Mouse (Mus musculus) urinary bladder, postnatal 14 days (tissue): ENCODE measurements around the gene Slc17a3.

Experiments
- DNase-seq: peaks from one replicate; pipeline ENCODE4 v3.0.0; 2021; ENCODE audit warnings: low spot score

Gene Slc17a3

DNA sequence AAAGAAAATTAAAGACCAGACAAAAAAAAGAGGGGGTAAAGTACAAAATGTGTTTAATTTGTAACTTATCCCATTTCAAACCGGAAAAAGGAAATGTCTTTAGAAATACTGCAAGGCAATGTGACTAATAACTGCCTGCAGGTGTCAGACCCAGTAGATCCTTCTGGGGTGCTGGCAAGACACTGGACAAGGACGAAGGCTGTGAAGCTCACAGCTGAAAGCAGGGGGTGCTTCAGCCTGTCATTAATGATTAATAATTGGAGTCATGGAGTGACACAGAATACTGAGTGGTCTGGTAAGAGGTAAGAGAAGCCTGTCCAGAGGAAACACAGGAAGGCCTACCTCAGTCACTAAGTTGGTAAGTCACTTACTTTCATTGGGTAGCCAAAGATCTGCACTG, at the start of gene Slc17a3:
TSS of gene Slc17a3 (plus strand) at position 127 of the 400 bp plus-strand sequence.
- DNase-seq, result no peak

DNA sequence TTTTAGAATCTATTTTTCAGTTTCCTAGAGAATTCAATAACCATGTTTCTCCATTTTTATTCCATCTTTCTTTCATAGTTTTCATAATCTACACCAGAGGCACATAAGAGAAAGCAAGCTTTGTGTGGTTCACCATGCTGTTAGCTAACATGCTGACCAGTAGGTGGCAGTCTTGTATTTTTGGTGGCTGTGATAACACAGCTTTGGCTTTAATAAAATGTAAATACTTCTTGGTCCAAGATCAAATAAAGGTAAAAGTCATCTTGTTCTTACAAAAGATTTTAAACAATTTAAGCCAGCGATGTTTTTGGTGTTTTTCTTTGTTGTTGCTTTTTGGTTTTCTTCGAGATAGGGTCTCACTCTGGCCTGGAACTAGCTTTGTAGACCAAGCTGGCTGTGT, 46.7 kb upstream of the Slc17a3 start:
- peak; percentile 51 for DNase-seq

- DNase-seq, result no peak
Observed at GRCm38 (mm10) chr13:23799405-23799804, 39.8 kb upstream of the Slc17a3 start.

DNA sequence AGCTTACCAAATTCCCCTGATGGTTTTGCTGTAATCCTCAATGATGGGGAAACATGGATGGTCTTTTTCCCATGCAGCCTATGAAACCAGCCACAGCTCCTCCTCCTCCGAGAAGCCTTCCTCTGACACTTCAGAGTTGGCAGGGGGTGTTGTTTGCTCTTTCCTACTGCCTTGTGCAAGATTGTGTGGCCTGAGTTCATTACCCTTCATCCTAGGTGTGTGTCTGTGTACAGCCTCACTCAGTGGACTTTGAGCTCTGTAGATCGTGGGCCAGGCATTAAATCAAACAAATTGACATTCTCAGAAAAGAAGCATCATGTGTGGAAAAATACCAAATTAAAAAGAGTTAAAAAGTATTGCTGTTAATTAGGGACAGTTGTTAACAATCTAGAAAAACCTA, 34.7 kb upstream of the Slc17a3 start:
- no peak for DNase-seq

- no peak for DNase-seq
Observed at GRCm38 (mm10) chr13:23806422-23807052, 32.7 kb upstream of the Slc17a3 start, which contains the start of gene Slc17a2. Slc17a2 (plus strand) TSS chr13:23806993.

DNA sequence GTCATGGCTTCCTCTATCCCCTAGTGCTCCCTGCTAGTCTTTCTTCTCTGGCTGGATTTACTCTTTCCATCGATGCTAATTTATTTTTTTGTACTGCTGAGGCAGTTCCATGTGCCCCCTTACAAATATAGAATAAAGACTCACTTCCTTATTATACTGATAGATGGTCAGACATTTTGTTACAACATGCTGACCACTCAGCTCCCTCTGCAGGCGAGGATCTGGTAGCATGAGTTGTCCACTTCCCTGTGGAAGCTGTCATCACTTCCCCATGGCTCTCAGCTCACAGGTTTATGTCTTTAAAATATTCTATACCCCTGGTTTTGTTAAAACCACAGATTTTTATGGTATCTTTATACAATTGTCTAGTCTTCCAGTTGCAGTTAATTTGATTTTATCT, 23.1 kb upstream of the Slc17a3 start:
- no peak for DNase-seq

DNA sequence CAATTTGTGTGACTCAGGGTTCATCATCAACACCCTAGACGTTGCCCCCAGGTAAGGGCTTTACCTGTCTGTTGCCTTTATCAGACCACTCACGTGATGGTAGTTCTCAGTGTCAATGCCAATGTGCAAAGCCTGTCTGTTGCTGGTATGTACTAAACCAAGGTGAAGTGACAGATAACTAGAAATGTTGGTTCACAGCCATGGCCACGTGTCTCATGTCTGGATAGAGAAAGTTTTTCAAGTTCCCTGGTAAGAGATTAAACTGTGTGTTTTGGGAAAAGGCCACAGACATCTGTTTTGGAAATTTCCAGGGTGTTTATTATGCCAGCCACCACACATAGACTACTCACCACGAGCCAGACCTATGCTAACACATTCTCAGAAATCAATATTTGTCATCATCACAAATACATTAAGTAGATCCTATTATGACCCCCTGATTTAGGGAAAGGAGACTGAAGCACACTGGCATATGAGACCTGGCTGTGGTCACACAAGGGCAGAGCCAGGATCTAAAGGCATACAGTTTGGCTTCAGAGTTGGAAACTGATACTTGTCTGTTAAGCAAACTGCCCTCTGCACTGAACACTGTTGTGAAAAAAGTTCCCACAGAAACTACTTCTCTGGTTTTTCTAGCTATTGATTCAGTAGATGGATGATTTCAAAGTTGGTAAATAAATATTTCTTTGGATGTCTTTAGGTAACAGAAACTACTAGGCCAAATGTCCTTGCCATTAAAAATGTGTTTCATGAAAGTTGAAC, 18.9 kb upstream of the Slc17a3 start:
- DNase-seq, result no peak

- no peak for DNase-seq
Observed at GRCm38 (mm10) chr13:23822213-23822612, 17.0 kb upstream of the Slc17a3 start.

GRCm38 (mm10) chr13:23826606-23827005, 12.6 kb upstream of the Slc17a3 start:
- DNase-seq, result no peak

GRCm38 (mm10) chr13:23833053-23833452, 6.2 kb upstream of the Slc17a3 start:
- peak; percentile 23 for DNase-seq

DNA sequence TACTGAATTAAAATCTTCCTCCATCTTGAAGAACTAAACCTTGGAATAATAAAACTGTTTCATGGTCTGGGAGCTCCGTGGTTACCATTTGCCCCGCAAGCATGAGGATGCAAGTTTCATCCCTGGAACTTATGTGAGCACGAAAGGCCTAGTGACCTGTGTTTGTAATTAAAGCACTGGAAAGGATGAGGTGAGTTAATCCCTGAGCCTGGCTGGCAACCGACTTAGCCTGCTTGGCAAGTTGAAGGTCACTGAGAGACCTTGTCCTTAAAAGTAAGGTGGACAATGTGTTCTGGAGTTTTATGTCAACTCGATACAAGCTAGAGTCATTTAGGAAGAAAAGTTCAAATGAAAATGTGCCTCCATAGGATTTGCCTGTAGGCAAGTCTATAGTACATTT, 4.4 kb upstream of the Slc17a3 start:
- no peak for DNase-seq

- DNase-seq, result no peak
Observed at GRCm38 (mm10) chr13:23836630-23837029, 2.6 kb upstream of the Slc17a3 start.

DNA sequence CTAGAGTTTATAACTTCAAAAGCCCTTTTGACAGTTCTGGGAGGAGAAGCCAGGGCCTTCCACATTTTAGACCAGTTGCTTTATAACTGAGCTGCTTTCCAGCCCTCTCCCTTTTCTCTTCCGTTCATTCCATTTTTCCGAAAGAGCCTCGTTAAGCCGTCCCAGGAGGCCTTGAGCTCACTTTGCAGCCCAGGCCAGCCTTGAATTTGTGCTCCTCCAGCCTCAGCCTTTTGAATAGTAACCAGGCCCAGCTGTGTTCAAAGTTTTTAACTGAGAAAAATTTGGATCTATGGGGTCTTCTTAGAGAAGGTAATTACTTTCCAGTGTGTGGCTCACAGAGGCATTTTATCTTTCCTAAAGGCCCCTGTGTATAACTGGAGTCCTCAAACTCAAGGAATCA, 6.6 kb downstream of the Slc17a3 start:
- no peak for DNase-seq

- DNase-seq, result no peak
Observed at GRCm38 (mm10) chr13:23849299-23849698, 10.1 kb downstream of the Slc17a3 start.

DNA sequence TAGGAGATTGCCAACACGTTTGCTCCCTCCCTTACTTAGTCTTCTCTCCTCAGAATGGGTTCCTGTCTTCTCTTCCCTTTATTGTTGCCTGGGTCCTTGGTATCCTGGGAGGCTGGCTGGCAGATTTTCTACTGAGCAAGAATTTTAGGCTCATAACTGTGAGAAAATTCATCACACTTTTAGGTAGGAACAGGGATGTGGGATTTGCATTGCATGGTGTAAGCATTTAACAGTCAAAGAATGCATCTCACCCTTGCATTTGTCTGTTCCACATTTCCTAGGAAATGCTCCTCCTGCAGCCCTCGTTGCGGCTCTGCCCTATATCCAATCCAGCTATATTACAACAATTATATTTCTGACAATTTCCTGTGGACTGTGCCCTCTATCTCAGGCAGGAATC, 17.2 kb downstream of the Slc17a3 start:
- DNase-seq, result no peak

DNA sequence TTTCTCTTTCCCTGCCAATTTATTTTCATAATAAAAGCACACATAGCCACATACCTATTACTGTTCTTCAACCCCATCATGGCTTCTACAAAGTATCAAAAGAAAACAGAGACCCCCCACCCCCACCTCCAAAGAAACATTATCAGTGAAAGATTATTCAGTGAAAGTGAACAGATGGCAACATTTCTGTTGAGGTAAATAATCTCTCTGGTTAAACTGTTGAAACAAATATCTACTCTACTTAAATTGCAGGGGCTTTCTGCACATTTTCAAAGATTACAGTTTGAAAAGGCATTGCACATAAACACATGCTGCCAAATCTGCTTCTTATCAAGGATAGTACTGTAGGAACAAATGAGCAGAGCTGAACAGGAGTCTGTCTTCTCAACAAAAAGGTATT, 22.6 kb downstream of the Slc17a3 start:
- DNase-seq, result no peak

GRCm38 (mm10) chr13:23864711-23865110, 25.5 kb downstream of the Slc17a3 start:
- no peak for DNase-seq

- no peak for DNase-seq
Observed at GRCm38 (mm10) chr13:23866086-23866710, 27.0 kb downstream of the Slc17a3 start.

GRCm38 (mm10) chr13:23867000-23867399, 27.8 kb downstream of the Slc17a3 start:
- no peak for DNase-seq

DNA sequence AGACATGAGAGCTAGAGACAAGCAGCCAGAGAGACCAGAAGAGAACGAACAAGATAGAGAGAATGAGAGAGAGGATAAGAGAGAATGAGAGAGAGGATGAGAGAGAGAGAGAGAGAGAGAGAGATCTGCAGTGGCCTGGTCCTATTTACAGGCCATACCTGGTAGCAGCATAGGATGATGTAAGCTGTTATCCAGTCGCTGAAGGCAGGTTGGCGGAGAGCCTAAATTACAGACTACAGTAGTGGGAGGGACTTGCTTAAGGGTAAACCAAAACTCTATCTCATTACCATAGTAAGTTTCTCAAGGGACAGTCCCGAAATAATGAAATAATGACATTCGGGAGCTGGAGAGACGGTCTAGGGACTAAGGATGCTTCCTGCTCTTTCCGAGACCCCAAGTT, 28.2 kb downstream of the Slc17a3 start, which contains the start of gene Slc17a1:
TSS of gene Slc17a1 (plus strand) at position 346 of the 400 bp plus-strand sequence.
- DNase-seq, result no peak

GRCm38 (mm10) chr13:23868790-23869533, 29.7 kb downstream of the Slc17a3 start:
- no peak for DNase-seq

GRCm38 (mm10) chr13:23869996-23870395, 30.8 kb downstream of the Slc17a3 start:
- no peak for DNase-seq
